Mouse (Mus musculus): ENCODE measurements at regions not wholly inside any gene's neighbourhood (a gene's known extent, or its start where the extent isn't known, plus 50 kb on each side); places are given as distances from the start of the nearest gene placed in this dataset.

DNA sequence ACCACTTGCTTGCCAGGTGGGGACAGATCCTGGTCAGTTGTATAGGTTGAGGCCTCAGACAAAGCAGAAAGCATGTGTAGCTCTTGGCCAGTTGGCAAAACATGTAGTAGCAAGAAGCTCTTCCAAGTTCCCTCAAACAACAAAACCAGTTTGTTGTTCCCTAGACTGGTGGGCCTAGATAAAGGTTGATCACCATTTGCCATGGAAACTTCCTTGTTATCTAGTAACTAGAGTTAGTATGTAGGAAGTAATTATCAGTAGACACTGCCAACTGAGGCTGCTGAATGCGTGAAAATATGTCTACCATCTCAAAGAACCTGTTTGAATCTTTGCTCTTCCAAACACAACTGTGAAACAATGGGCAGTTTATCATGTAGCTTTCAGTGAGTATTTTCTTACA, 1098.7 kb downstream of the Pcdh18 start:
- DNase-seq, result no peak

DNA sequence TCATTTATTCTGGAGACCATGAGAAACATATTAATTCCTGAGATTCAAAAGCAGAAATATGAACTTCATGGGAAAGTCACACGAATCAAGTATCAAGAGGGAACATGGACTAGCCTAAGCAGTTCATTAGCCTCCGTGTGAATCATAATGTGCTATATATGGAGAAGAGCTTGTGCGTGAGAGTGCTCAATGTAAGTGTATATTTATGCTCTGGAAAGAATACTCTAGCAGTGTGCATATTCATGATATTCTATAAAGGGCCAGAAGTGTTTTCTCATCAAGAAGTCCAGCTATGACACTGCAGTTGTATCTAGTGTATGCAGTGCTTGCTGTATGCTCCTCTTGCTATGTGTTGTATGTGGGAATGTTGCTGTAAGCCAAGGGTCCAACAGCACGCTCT, 1102.0 kb downstream of the Pcdh18 start:
- no peak for DNase-seq

GRCm38 (mm10) chr3:48631889-48632483, 1125.1 kb downstream of the Pcdh18 start:
- no peak for DNase-seq

DNA sequence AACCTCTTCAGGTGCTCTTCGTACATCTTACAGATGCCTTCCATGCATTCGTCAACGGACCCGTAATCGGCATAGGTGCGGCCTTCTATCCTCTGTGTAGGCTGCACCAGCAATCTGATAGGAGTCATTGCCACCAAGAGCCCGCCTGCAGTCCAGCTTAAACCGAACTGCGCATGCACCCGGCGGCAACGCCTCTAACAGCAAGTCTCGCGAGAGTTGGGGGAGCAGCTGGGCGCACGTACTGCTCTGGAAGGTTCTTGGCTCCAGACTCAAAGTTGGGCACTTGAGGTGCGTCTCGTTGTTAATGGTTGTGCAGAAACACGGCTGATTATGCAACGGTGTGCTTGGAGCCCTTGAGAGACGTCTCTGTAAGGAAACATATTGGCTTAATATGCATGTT, 1148.2 kb downstream of the Pcdh18 start:
- no peak for DNase-seq

DNA sequence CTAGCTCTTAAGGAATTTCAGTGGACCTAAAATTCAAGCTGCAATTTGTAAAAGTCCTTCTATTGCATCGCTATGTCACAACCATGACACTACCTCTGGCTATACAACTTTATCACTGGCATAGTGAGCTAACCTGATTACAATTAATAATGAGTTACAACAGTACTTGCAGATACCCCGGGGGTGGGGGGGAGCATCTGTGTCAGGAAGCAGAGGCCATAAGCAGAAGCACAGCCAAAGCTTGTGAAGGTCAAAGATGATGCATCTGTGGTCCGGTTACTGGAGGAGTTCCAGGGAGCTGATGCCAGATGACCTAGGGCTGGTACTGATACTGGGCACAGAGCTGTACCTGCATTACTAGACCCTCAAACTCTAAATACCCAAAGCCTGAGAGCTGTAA, 1152.3 kb downstream of the Pcdh18 start:
- peak; percentile 12 for DNase-seq

- DNase-seq, result no peak
These were observed 1169.8 kb downstream of the Pcdh18 start for GRCm38 (mm10) chr3:48587341-48587740.

- DNase-seq, result no peak
These were observed 1171.0 kb downstream of the Pcdh18 start for GRCm38 (mm10) chr3:48586145-48586544.

GRCm38 (mm10) chr3:48584340-48584739, 1172.8 kb downstream of the Pcdh18 start:
- DNase-seq, result no peak

- DNase-seq, result no peak
These were observed 1174.6 kb downstream of the Pcdh18 start for GRCm38 (mm10) chr3:48582521-48582920.

- no peak for DNase-seq
These were observed 1177.2 kb downstream of the Pcdh18 start for GRCm38 (mm10) chr3:48579971-48580370.

GRCm38 (mm10) chr3:48579229-48579628, 1177.9 kb downstream of the Pcdh18 start:
- DNase-seq, result no peak

- DNase-seq, result no peak
These were observed 1210.5 kb downstream of the Pcdh18 start for GRCm38 (mm10) chr3:48546669-48547068.

GRCm38 (mm10) chr3:48515009-48515408, 1242.1 kb downstream of the Pcdh18 start:
- no peak for DNase-seq

DNA sequence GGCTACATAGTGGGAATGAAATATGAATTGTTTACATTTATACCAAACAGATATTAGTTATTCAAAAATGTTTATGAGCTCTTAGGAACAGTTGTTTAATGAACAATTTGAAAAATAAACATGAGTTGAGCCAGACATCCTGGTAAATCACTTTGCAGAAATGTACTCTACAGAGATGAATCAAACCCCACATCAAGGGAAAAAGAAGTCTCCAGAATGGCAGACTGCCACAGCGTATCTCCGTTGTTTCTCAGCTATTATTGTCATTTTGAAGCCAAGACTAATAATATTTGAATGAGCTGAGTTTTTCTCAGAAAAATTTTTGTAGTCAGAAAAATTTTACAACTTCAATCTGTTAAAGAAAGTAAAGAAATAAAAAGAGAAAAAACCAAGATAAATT, 1253.1 kb downstream of the Pcdh18 start:
- DNase-seq, result no peak

DNA sequence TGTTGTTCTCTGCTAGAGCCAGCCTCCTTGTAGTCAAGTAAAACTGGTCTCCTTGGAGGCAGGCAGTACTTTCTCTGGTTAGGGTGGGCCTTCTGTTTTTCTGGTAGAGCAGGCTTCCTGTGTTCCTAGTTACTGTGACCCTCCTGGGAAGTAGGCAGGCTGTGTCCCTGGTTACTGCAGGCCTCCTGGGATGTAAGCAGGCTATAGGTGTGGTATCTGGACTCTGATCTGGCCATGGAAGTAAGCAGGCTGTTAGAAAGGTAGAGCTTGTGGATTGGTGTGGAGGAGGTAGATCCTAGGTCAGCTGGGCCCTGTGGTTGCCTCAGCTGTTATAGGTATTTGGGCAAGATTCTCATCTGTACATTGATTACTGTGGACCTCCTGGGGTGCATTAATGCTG, 1292.4 kb downstream of the Pcdh18 start:
- no peak for DNase-seq

DNA sequence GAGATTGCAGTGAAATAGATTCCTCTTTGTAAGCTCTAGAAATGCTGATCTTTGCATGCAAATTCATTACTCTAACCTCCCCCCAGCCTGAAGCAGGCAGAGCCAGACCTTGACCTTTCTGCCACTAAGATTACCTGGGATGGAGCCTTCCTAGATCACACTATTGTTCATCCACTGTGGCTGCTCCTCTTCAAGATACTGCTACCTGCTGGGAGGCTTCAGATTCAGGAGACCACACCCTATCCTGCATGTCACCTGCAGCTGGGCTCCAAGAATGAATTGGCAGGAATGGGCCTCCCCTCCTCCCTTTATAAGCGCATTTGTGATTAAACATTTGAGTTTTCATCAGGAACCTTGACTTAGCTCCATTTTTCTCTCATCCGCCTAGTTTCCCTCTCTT, 1315.2 kb downstream of the Pcdh18 start:
- DNase-seq, result no peak

- DNase-seq, result no peak
These were observed 1327.6 kb downstream of the Pcdh18 start for GRCm38 (mm10) chr3:48429406-48430033.

- DNase-seq, result no peak
These were observed 1367.3 kb downstream of the Pcdh18 start for GRCm38 (mm10) chr3:48389862-48390261.

All from adrenal gland, adult 8-10 months (tissue).